ENCODE assay signal across 14 mouse cellular contexts in genomic region chr4:8366978-8367377, GRCm38 (mm10).
DNase-seq lines count a peak whose midpoint lies in the region; ATAC-seq and TF ChIP-seq lines count a peak whose summit lies in the region.
"Had no signal": no experiment of that assay in that cellular context is flagged by ENCODE, and none has a peak within 500 bp of the region (broad histone marks: within the 10 kb centered on the region; RNA-seq: fewer than 3 reads in every experiment).

No protein-coding gene starts in this region.

- WGBS in forebrain, embryonic 15.5 days = 56% methylated on average over 4 of the region's 4 CpGs
- WGBS in forebrain, embryonic 13.5 days = 52% methylated on average over 4 of the region's 4 CpGs
- 83% methylated on average over 4 of the region's 4 CpGs for WGBS in kidney, postnatal 0 days
- 86% methylated on average over 4 of the region's 4 CpGs for WGBS in neural tube, embryonic 13.5 days
- WGBS in lung, adult 2 months = 73% methylated on average over 4 of the region's 4 CpGs

- no peaks in the 10 kb centered on the region for H3K27me3 ChIP-seq in forebrain, embryonic 15.5 days
- no peaks in the 10 kb centered on the region for H3K27me3 ChIP-seq in forebrain, embryonic 13.5 days
- H3K27me3 ChIP-seq in kidney, postnatal 0 days (ENCODE audit: insufficient read depth, low read length) = no peaks in the 10 kb centered on the region
- H3K27me3 ChIP-seq in neural tube, embryonic 13.5 days = no peaks in the 10 kb centered on the region
- H3K27me3 ChIP-seq: heart, embryonic 12.5 days; kidney, embryonic 15.5 days had no signal

- no peak overlapping the region for H3K4me3 ChIP-seq in forebrain, embryonic 15.5 days
- H3K4me3 ChIP-seq in forebrain, embryonic 13.5 days = no peak overlapping the region
- H3K4me3 ChIP-seq in kidney, postnatal 0 days (replicated peaks; ENCODE audit: low read depth, low read length) = no peak overlapping the region
- no peak overlapping the region for H3K4me3 ChIP-seq in neural tube, embryonic 13.5 days
- H3K4me3 ChIP-seq in lung, adult 2 months (replicated peaks; ENCODE audit: extremely low read depth, low read depth, low read length) = no peak overlapping the region
- H3K4me3 ChIP-seq: heart, embryonic 12.5 days; kidney, embryonic 15.5 days; limb, embryonic 15.5 days had no signal

- no peak overlapping the region for H3K27ac ChIP-seq in forebrain, embryonic 15.5 days (replicated peaks)
- H3K27ac ChIP-seq in forebrain, embryonic 13.5 days = no peak overlapping the region
- no peak overlapping the region for H3K27ac ChIP-seq in kidney, postnatal 0 days
- no peak overlapping the region for H3K27ac ChIP-seq in neural tube, embryonic 13.5 days (replicated peaks)
- H3K27ac ChIP-seq: kidney, embryonic 15.5 days; limb, embryonic 15.5 days; macrophage had no signal

- 0 out of 2 replicates have a peak, but pooled peaks cover 2% of the 10 kb centered on the region for H3K4me1 ChIP-seq in forebrain, embryonic 15.5 days
- H3K4me1 ChIP-seq in forebrain, embryonic 13.5 days = no peaks in the 10 kb centered on the region
- no peaks in the 10 kb centered on the region for H3K4me1 ChIP-seq in kidney, postnatal 0 days (replicated peaks; ENCODE audit: insufficient read depth, low read length)
- no peaks in the 10 kb centered on the region for H3K4me1 ChIP-seq in neural tube, embryonic 13.5 days (replicated peaks)
- H3K4me1 ChIP-seq in lung, adult 2 months (ENCODE audit: control insufficient read depth, insufficient read depth, low read length) = peaks cover 2% of the 10 kb centered on the region; the same call in 1 of the 2 replicates
- H3K4me1 ChIP-seq: heart, embryonic 12.5 days; kidney, embryonic 15.5 days had no signal

- no peaks in the 10 kb centered on the region for H3K9me3 ChIP-seq in forebrain, embryonic 15.5 days
- H3K9me3 ChIP-seq in forebrain, embryonic 13.5 days (replicated peaks) = no peaks in the 10 kb centered on the region
- no peaks in the 10 kb centered on the region for H3K9me3 ChIP-seq in kidney, postnatal 0 days (replicated peaks; ENCODE audit: low read length)
- H3K9me3 ChIP-seq in neural tube, embryonic 13.5 days = no peaks in the 10 kb centered on the region
- H3K9me3 ChIP-seq: heart, embryonic 12.5 days; kidney, embryonic 15.5 days; limb, embryonic 15.5 days had no signal

- TF ChIP-seq CTCF in kidney, postnatal 0 days (IDR thresholded peaks at IDR 0.05; ENCODE audit: low read depth) = no peak
- TF ChIP-seq CTCF in lung, adult 2 months (IDR thresholded peaks at IDR 0.05; ENCODE audit: insufficient read depth, low read length) = no peak

- H3K9ac ChIP-seq in forebrain, embryonic 15.5 days (replicated peaks) = no peak overlapping the region
- H3K9ac ChIP-seq in forebrain, embryonic 13.5 days = no peak overlapping the region
- H3K9ac ChIP-seq in kidney, postnatal 0 days (ENCODE audit: low read depth, low read length) = no peak overlapping the region
- no peak overlapping the region for H3K9ac ChIP-seq in neural tube, embryonic 13.5 days
- H3K9ac ChIP-seq: heart, embryonic 12.5 days; kidney, embryonic 15.5 days; limb, embryonic 15.5 days had no signal

- no peak for DNase-seq in kidney, postnatal 0 days (ENCODE audit: low spot score)
- DNase-seq in kidney, adult 8-10 months = no peak
- DNase-seq in neural tube, embryonic 10.5 days (ENCODE audit: extremely low spot score, low spot score) = no peak
- DNase-seq in lung, adult 2 months = no peak
- DNase-seq: adrenal gland, postnatal 25 days; cerebellum, adult 11-12 months; right cerebral cortex, postnatal 14 days had no signal

- ATAC-seq in forebrain, embryonic 15.5 days (replicated peaks) = 0 out of 2 replicates have a peak, but pooled peaks have one; percentile 18
- ATAC-seq in forebrain, embryonic 13.5 days = no peak
- ATAC-seq in kidney, postnatal 0 days (replicated peaks; ENCODE audit: low FRiP score, low read depth) = peak; percentile 24; the same call in 1 of the 2 replicates
- peak; percentile 34; the same call in 1 of the 2 replicates for ATAC-seq in neural tube, embryonic 13.5 days (ENCODE audit: low read depth)

- TF ChIP-seq POLR2A in lung, adult 2 months (IDR thresholded peaks at IDR 0.05; ENCODE audit: borderline replicate concordance, extremely low read depth, low read depth, low read length) = no peak

- H3K36me3 ChIP-seq in forebrain, embryonic 15.5 days = no peaks in the 10 kb centered on the region
- H3K36me3 ChIP-seq in forebrain, embryonic 13.5 days (ENCODE audit: poor library complexity, severe bottlenecking) = no peaks in the 10 kb centered on the region
- no peaks in the 10 kb centered on the region for H3K36me3 ChIP-seq in kidney, postnatal 0 days (ENCODE audit: insufficient read depth, low read length)
- no peaks in the 10 kb centered on the region for H3K36me3 ChIP-seq in neural tube, embryonic 13.5 days
- H3K36me3 ChIP-seq: heart, embryonic 12.5 days; kidney, embryonic 15.5 days; limb, embryonic 15.5 days had no signal

- H3K4me2 ChIP-seq in forebrain, embryonic 15.5 days (replicated peaks) = no peak overlapping the region
- H3K4me2 ChIP-seq in forebrain, embryonic 13.5 days = no peak overlapping the region
- H3K4me2 ChIP-seq in kidney, postnatal 0 days (ENCODE audit: low read length) = no peak overlapping the region
- H3K4me2 ChIP-seq in neural tube, embryonic 13.5 days = no peak overlapping the region
- H3K4me2 ChIP-seq: heart, embryonic 12.5 days; kidney, embryonic 15.5 days; limb, embryonic 15.5 days had no signal
